Mouse (Mus musculus) heart, postnatal 0 days (tissue): ENCODE measurements at regions not wholly inside any gene's neighbourhood (a gene's known extent, or its start where the extent isn't known, plus 50 kb on each side); places are given as distances from the start of the nearest gene placed in this dataset.
A peak's percentile ranks its signal among the peaks of the same experiment; 100 is the strongest.

Experiments used
- ATAC-seq: fragments of 200-750 bp; cut with Nextera tagmentation; 2 replicates; pipeline ENCODE4 v1.8.0; 2017; ENCODE audit warnings: low read depth, moderate number of reproducible peaks, moderate library complexity; ENCODE audit not compliant: insufficient read depth
- DNase-seq: peaks from one replicate; pipeline ENCODE4 v3.0.0-alpha.2; 2016; ENCODE audit warnings: low spot score
- H3K27ac ChIP-seq: fragments of 300-500 bp; sonication (generic); 2 replicates; pipeline ENCODE4 v1.5.1; 2014; ENCODE audit warnings: low read depth, mild to moderate bottlenecking
- H3K27me3 ChIP-seq: fragments of 300-500 bp; sonication (generic); 2 replicates; pipeline ENCODE4 v1.6.1; 2014; ENCODE audit warnings: low read length, mixed read lengths; ENCODE audit not compliant: control insufficient read depth, insufficient read depth
- H3K36me3 ChIP-seq: fragments of 300-500 bp; sonication (generic); replicated peaks from 2 replicates; pipeline ENCODE4 v1.6.1; 2014; ENCODE audit warnings: low read length, mixed read lengths; ENCODE audit not compliant: control insufficient read depth, insufficient read depth
- H3K4me1 ChIP-seq: fragments of 300-500 bp; sonication (generic); 2 replicates; pipeline ENCODE4 v1.6.1; 2014; ENCODE audit warnings: antibody characterized with exemption; ENCODE audit not compliant: control insufficient read depth, insufficient read depth
- H3K4me2 ChIP-seq: fragments of 300-500 bp; sonication (generic); 2 replicates; pipeline ENCODE4 v1.6.1; 2014; ENCODE audit warnings: low read depth, mild to moderate bottlenecking, low read length, moderate library complexity
- H3K4me3 ChIP-seq: fragments of 300-500 bp; sonication (generic); 2 replicates; pipeline ENCODE4 v1.5.1; 2014; ENCODE audit warnings: low read depth, low read length
- H3K9ac ChIP-seq: fragments of 300-500 bp; sonication (generic); replicated peaks from 2 replicates; pipeline ENCODE4 v1.6.1; 2014; ENCODE audit warnings: low read depth, low read length, mixed read lengths
- H3K9me3 ChIP-seq: fragments of 300-500 bp; sonication (generic); replicated peaks from 2 replicates; pipeline ENCODE4 v1.6.1; 2016; ENCODE audit warnings: low read length; ENCODE audit not compliant: control insufficient read depth
- CTCF ChIP-seq: IDR thresholded peaks from 2 replicates; pipeline ENCODE4 v1.5.1; 2016; ENCODE audit warnings: antibody characterized with exemption, control low read depth, low read depth
- EP300 ChIP-seq: IDR thresholded peaks from 2 replicates; pipeline ENCODE4 v1.6.1; 2016; ENCODE audit warnings: antibody characterized with exemption, low read depth
- WGBS: fragments of 180-500 bp; shearing (Covaris S2); extraction: QIAGEN DNeasy Blood & Tissue Kit; methylation state at CpG from one replicate; pipeline ENCODE4 v1.1.7; 2014; 5-methylcytosine and 5-hydroxymethylcytosine counted together

- TF ChIP-seq EP300 = no peak
- Histone ChIP-seq H3K4me3 (no peak overlapping the region), H3K9me3 (no peaks in the 10 kb centered on the region), H3K9ac (no peak overlapping the region), H3K4me1 (no peaks in the 10 kb centered on the region), H3K27me3 (no peaks in the 10 kb centered on the region), H3K36me3 (no peaks in the 10 kb centered on the region), H3K27ac (no peak overlapping the region), H3K4me2 (no peak overlapping the region)
- 40% methylated on average over 8 of the region's 8 CpGs for WGBS
- ATAC-seq (no peak), DNase-seq (no peak)
These were observed 135.5 kb upstream of the Lhx1 start for GRCm38 (mm10) chr11:84660877-84661276.

- Histone ChIP-seq H3K4me2 (no peak overlapping the region), H3K4me1 (no peaks in the 10 kb centered on the region), H3K4me3 (no peak overlapping the region), H3K9ac (no peak overlapping the region), H3K27me3 (0 out of 2 replicates have a peak, but pooled peaks cover 3% of the 10 kb centered on the region), H3K27ac (no peak overlapping the region), H3K9me3 (no peaks in the 10 kb centered on the region), H3K36me3 (no peaks in the 10 kb centered on the region)
- TF ChIP-seq EP300 (no peak), CTCF (no peak)
- ATAC-seq (no peak), DNase-seq (no peak)
- 62% methylated on average over 7 of the region's 7 CpGs for WGBS
These were observed 134.1 kb upstream of the Lhx1 start for GRCm38 (mm10) chr11:84659370-84659937.

GRCm38 (mm10) chr11:84653481-84653880, 128.1 kb upstream of the Lhx1 start:
- no peak for TF ChIP-seq CTCF
- no peak for TF ChIP-seq EP300
- no peaks in the 10 kb centered on the region for H3K9me3 ChIP-seq
- 0 out of 2 replicates have a peak, but pooled peaks cover 12% of the 10 kb centered on the region for H3K27me3 ChIP-seq

GRCm38 (mm10) chr11:84648899-84649298, 123.6 kb upstream of the Lhx1 start:
- Histone ChIP-seq H3K4me1 (no peaks in the 10 kb centered on the region), H3K9me3 (no peaks in the 10 kb centered on the region), H3K27me3 (0 out of 2 replicates have a peak, but pooled peaks cover 15% of the 10 kb centered on the region), H3K4me3 (no peak overlapping the region), H3K4me2 (no peak overlapping the region), H3K27ac (no peak overlapping the region), H3K9ac (no peak overlapping the region), H3K36me3 (no peaks in the 10 kb centered on the region)
- DNase-seq (no peak), ATAC-seq (no peak)
- 86% methylated on average over 5 of the region's 5 CpGs for WGBS
- no peak for TF ChIP-seq EP300
- TF ChIP-seq CTCF = no peak

More at GRCm38 (mm10) chr11:84653481-84653880, 128.1 kb upstream of the Lhx1 start:
- H3K36me3 ChIP-seq = no peaks in the 10 kb centered on the region
- H3K4me1 ChIP-seq = no peaks in the 10 kb centered on the region
- DNase-seq (no peak), ATAC-seq (no peak)
- H3K4me3 ChIP-seq = no peak overlapping the region
- H3K4me2 ChIP-seq = no peak overlapping the region
- WGBS = 52% methylated on average over 8 of the region's 8 CpGs
- H3K9ac ChIP-seq = no peak overlapping the region
- H3K27ac ChIP-seq = no peak overlapping the region

- Histone ChIP-seq H3K27me3 (peaks cover 33% of the 10 kb centered on the region), H3K4me2 (no peak overlapping the region), H3K9me3 (no peaks in the 10 kb centered on the region), H3K36me3 (no peaks in the 10 kb centered on the region), H3K9ac (no peak overlapping the region), H3K27ac (no peak overlapping the region), H3K4me1 (peaks cover 5% of the 10 kb centered on the region; the same call in 1 of the 2 replicates), H3K4me3 (no peak overlapping the region)
- no peak for TF ChIP-seq CTCF
- no peak for TF ChIP-seq EP300
- WGBS = 81% methylated on average over 5 of the region's 5 CpGs
- no peak for ATAC-seq
- no peak for DNase-seq
These were observed 121.8 kb upstream of the Lhx1 start for GRCm38 (mm10) chr11:84647104-84647503.

GRCm38 (mm10) chr11:84643107-84643372, 117.7 kb upstream of the Lhx1 start:
- 46% methylated on average over 5 of the region's 5 CpGs for WGBS
- Histone ChIP-seq H3K4me1 (peaks cover 5% of the 10 kb centered on the region; the same call in 1 of the 2 replicates), H3K4me3 (0 out of 2 replicates have a peak overlapping the region, but pooled peaks have one; percentile 50), H3K36me3 (no peaks in the 10 kb centered on the region), H3K9me3 (no peaks in the 10 kb centered on the region), H3K9ac (0 out of 2 replicates have a peak overlapping the region, but pooled peaks have one; percentile 42), H3K27ac (no peak overlapping the region), H3K27me3 (peaks cover 49% of the 10 kb centered on the region), H3K4me2 (peak overlapping the region; percentile 81)
- ATAC-seq (no peak), DNase-seq (no peak)
- TF ChIP-seq EP300 (no peak), CTCF (no peak)
